Mouse (Mus musculus) forebrain, postnatal 0 days (tissue): ENCODE data around the gene 6430571L13Rik. TPM values are rescaled to one million over a fixed set of nuclear protein-coding genes. Genes with fewer than 3 reads are reported as not detected.

ENCODE experiments used
- ATAC-seq: fragments of 200-750 bp; cut with Nextera tagmentation; 2 replicates; pipeline ENCODE4 v1.8.0; 2017; ENCODE audit warnings: mild to moderate bottlenecking, moderate library complexity
- DNase-seq: peaks from one replicate; pipeline ENCODE4 v3.0.0-alpha.2; 2015
- H3K27ac ChIP-seq: fragments of 300-500 bp; sonication (generic); 2 replicates; pipeline ENCODE4 v1.5.1; 2014; ENCODE audit warnings: low read depth, mild to moderate bottlenecking, antibody characterized with exemption, low read length, moderate library complexity, mixed read lengths
- H3K27me3 ChIP-seq: fragments of 300-500 bp; sonication (generic); 2 replicates; pipeline ENCODE4 v1.6.1; 2014; ENCODE audit warnings: mild to moderate bottlenecking, low read length, mixed read lengths; ENCODE audit not compliant: insufficient read depth
- H3K36me3 ChIP-seq: fragments of 300-500 bp; sonication (generic); 2 replicates; pipeline ENCODE4 v1.6.1; 2014; ENCODE audit warnings: mild to moderate bottlenecking, moderate library complexity; ENCODE audit not compliant: insufficient read depth
- H3K4me1 ChIP-seq: fragments of 300-500 bp; sonication (generic); 2 replicates; pipeline ENCODE4 v1.6.1; 2014; ENCODE audit warnings: antibody characterized with exemption; ENCODE audit not compliant: insufficient read depth
- H3K4me2 ChIP-seq: fragments of 300-500 bp; sonication (generic); 2 replicates; pipeline ENCODE4 v1.6.1; 2014; ENCODE audit warnings: low read depth, mild to moderate bottlenecking, moderate library complexity
- H3K4me3 ChIP-seq: fragments of 300-500 bp; sonication (generic); 2 replicates; pipeline ENCODE4 v1.5.1; 2014; ENCODE audit warnings: low read depth, low read length, mixed read lengths
- H3K9ac ChIP-seq: fragments of 300-500 bp; sonication (generic); 2 replicates; pipeline ENCODE4 v1.6.1; 2014; ENCODE audit warnings: mild to moderate bottlenecking
- H3K9me3 ChIP-seq: fragments of 300-500 bp; sonication (generic); 2 replicates; pipeline ENCODE4 v1.6.1; 2016; ENCODE audit warnings: low read length
- CTCF ChIP-seq: sonication (generic); IDR thresholded peaks from 2 replicates; pipeline ENCODE4 v1.5.1; 2016; ENCODE audit warnings: antibody characterized with exemption, control low read depth, low read depth
- WGBS: fragments of 180-500 bp; shearing (Covaris S2); extraction: QIAGEN DNeasy Blood & Tissue Kit; methylation state at CpG from one replicate; pipeline ENCODE4 v1.1.7; 2014; 5-methylcytosine and 5-hydroxymethylcytosine counted together
- polyA plus RNA-seq: library from polyadenylated mRNA; unstranded; fragments of >200 nt; fragmentation: Nextera tagmentation; extraction: Ambion mirVana; gene quantifications from 2 replicates; pipeline ENCODE4 v1.2.1, GENCODE M21; 2015
- total RNA-seq: library from RNA; depleted of rRNA; stranded (reverse); fragments of >200 nt; gene quantifications from 2 replicates; pipeline ENCODE4 v1.2.3, GENCODE M21; 2014

Gene 6430571L13Rik
- total and polyA plus RNA-seq, 2 experiments from 2014 or later = 6.0 to 7.2 TPM

DNA sequence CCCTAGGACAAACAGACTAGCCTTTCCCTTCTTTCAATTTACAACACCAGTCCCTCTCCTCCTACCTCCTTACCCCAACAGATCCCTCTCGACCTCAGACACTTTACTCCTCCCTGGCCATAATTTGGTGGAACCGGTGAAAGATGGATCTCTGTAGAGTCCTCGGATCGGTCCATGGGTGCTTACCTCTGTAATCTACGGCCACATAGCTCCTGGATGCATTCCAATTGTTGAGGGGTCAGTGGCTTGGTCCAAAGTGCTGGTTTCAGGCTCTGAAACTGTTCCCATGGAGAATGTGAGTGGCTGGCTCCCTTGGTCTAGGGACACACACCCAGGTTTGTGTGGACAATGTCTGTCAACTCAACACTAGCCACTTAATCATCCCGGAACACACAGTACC, 4.0 kb upstream of the 6430571L13Rik start:
- no peak for TF ChIP-seq CTCF
- 89% methylated on average over 6 of the region's 6 CpGs for WGBS
- DNase-seq (no peak), ATAC-seq (no peak)
- Histone ChIP-seq H3K9ac (no peak overlapping the region), H3K4me3 (no peak overlapping the region), H3K27me3 (no peaks in the 10 kb centered on the region), H3K4me2 (no peak overlapping the region), H3K27ac (no peak overlapping the region), H3K36me3 (no peaks in the 10 kb centered on the region), H3K9me3 (no peaks in the 10 kb centered on the region), H3K4me1 (peaks cover 10% of the 10 kb centered on the region)

DNA sequence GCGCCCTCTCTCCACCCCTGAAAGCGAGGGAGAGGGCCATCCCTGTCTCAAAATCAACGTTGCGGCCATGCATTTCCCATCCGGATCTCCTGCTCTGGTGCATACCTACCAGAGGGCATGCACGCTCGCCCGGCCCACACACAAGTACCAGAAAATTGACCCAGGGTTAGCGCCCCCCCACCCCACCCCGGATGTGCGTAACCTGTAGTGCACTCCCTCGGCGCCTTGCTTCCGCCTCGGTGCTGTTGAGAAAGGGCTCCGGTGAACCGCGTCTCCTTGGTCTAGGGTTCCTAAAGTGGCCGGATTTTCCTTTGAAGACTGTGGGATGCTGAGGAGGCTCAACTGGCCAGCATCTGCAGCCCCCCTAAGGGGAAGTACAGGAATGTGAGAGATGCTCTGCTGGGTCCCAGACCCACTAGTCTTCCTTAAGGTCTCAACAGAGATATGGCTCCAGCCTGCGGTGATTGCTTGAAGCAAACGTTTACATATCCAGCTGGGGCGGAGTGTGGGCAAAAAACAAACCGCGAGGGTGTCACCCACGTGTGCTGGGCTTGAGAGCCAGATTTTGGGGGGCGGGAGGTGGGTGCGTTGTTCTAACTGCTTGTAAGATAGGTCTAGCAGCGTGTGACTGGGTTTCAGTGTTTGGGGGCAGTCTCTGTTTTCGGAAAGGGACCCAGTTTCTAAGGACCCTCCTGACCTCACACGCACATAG, 2.1 kb upstream of the 6430571L13Rik start, which contains the start of gene Hemk1:
TSS of gene Hemk1 (minus strand) at position 179 of the 712 bp plus-strand sequence.
- WGBS = 3% methylated on average over 30 of the region's 30 CpGs

DNA sequence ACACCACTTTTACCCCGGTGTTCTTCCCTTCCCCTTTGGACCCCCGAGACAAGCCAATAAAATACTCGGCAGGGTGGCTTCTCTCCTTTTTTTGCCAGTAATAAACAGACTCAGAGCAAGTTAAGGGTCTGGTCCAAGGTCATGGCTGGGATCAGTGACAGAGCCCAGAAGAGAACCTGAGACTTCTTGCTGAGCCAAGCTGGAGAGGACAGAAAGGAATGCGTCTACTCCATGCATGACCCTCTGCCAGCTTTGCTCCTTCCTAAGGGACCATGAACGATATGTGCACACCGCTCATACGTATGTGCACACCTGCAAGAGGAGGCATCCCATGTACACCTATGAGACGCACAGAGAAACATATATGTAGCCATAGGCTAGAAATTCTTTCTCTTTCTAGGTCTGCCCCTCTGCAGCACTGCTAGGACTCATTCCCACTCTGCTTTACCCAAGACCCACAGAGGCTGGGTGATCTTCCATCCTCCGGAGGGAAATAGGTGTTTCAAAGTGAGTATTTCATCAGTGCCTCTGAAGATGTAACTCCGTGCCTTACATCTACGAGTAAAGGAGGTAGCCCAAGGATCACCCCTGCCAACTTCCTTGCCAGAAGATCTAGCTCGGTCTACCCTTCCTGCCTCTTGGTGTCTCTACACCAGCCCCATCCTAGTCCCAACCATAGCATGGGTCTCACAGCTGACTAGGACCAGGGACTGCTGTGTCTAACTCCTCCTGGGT, 676 bp downstream of the 6430571L13Rik start:
- no peak for TF ChIP-seq CTCF
- no peaks in the 10 kb centered on the region for H3K36me3 ChIP-seq
- H3K27ac ChIP-seq = 0 out of 2 replicates have a peak overlapping the region, but pooled peaks have one; percentile 45
- H3K4me1 ChIP-seq = peaks cover 10% of the 10 kb centered on the region
- H3K27me3 ChIP-seq = no peaks in the 10 kb centered on the region
- H3K9me3 ChIP-seq = no peaks in the 10 kb centered on the region
- H3K4me3 ChIP-seq = peak overlapping the region; percentile 79
- H3K9ac ChIP-seq = peak overlapping the region; percentile 81
- DNase-seq (no peak), ATAC-seq (no peak)
- WGBS = 56% methylated on average over 12 of the region's 12 CpGs
- peak overlapping the region; percentile 86 for H3K4me2 ChIP-seq

More for the DNA sequence above, 2.1 kb upstream of the 6430571L13Rik start, which contains the start of gene Hemk1:
- Histone ChIP-seq H3K9ac (peak within 1 kb of the TSS; percentile 79), H3K36me3 (no peaks in the 10 kb centered on the region), H3K27me3 (no peaks in the 10 kb centered on the region), H3K9me3 (no peaks in the 10 kb centered on the region), H3K27ac (peak within 1 kb of the TSS; percentile 73), H3K4me1 (peaks cover 10% of the 10 kb centered on the region), H3K4me3 (peak within 1 kb of the TSS; percentile 67), H3K4me2 (peak within 1 kb of the TSS; percentile 94)
- DNase-seq (peak; percentile 93), ATAC-seq (peak; percentile 89)
- TF ChIP-seq CTCF = no peak; the same call in 1 of the 2 replicates

DNA sequence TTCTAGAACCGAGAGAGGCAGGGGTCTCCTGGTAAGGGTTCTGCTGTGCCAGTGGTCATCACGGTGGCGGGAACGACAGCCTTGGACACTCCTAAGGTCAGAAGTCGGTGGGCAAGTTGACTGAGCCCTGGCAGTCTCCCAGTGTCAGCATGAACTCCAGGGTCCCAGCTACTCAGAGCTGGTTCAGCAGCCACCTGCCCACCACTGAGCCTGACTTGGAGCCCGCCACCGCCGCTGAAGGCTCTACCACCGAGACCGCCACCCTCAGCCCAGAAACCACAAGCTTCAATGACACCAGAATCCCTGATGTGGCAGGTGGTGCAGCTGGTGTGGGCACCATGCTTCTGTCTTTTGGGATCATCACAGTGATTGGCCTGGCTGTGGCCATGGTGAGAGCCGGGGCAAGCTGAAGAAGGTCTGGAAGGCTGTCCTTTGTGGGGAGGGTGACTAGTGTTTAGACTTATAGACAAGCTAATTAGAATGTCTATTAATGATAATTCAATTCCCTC, 1.9 kb downstream of the 6430571L13Rik start:
- ATAC-seq = no peak
- Histone ChIP-seq H3K36me3 (0 out of 2 replicates have a peak, but pooled peaks cover 4% of the 10 kb centered on the region), H3K9ac (no peak overlapping the region), H3K9me3 (no peaks in the 10 kb centered on the region), H3K4me3 (no peak overlapping the region), H3K4me2 (no peak overlapping the region), H3K4me1 (peaks cover 10% of the 10 kb centered on the region), H3K27me3 (no peaks in the 10 kb centered on the region), H3K27ac (no peak overlapping the region)
- DNase-seq = no peak
- no peak for TF ChIP-seq CTCF
- 94% methylated on average over 11 of the region's 11 CpGs for WGBS

DNA sequence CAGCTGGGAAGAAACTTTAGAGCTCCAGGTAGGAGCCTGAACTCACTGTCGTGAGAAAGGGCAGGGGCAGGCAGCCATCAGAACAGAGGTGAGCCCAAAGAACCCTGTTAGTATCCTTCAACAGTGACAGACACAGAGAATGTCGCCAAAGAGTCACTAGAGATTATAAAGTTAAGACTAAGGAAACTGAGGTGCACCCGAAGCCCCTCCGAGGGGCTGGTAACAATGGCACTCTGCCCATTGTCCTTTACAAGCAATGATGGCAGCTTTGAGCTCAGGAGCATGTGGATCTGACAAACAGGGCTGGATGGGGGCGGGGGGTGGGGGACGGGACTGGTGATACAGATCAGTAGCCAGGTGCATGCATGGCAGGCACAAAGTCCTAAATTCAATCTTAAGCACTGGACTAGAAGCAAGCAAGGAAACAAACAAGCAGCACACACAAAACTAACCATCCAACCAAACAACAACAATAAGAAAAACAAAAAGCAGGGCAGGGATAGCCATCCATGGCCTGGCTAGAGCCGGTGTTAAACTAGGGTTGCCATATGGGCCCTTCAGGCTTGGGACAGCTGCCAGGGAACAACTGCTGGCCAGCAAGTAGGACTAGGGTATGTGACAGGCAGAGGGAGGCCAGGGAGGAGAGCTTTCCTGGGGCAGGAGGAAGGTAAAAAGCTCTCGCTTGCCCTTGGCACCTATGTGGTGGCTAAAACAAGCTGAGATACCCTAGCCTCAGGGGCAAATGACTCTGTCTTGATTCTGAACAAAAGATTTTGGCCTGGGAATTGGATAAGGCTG, 2.9 kb downstream of the 6430571L13Rik start:
- Histone ChIP-seq H3K27ac (no peak overlapping the region), H3K4me1 (peaks cover 10% of the 10 kb centered on the region), H3K4me3 (no peak overlapping the region), H3K27me3 (no peaks in the 10 kb centered on the region), H3K9ac (no peak overlapping the region), H3K4me2 (no peak overlapping the region), H3K9me3 (no peaks in the 10 kb centered on the region), H3K36me3 (0 out of 2 replicates have a peak, but pooled peaks cover 5% of the 10 kb centered on the region)
- ATAC-seq (no peak), DNase-seq (no peak)
- WGBS = 68% methylated on average over 8 of the region's 8 CpGs
- no peak for TF ChIP-seq CTCF

DNA sequence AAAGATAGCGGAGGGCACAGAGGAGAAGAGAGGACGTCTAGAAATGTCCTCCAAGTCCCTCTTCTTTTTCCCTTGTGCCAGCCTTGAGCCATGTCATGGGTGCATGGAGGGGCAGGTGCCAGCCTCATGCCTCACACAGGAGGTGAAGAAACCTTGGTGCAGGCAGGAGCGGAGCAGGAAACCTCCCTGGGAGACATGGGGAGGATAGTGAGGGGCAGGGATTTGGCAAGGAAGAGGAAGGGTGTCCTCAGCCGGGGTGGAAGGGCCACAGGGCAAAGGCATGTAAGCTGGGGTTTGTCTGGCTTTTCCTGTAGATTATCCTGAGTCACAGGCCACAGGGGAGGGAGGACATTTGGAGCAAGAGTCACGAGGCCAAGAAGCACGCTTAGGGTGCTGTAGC, 3.6 kb downstream of the 6430571L13Rik start:
- Histone ChIP-seq H3K4me2 (no peak overlapping the region), H3K4me1 (peaks cover 10% of the 10 kb centered on the region), H3K9me3 (no peaks in the 10 kb centered on the region), H3K27ac (no peak overlapping the region), H3K27me3 (no peaks in the 10 kb centered on the region), H3K36me3 (0 out of 2 replicates have a peak, but pooled peaks cover 5% of the 10 kb centered on the region), H3K9ac (no peak overlapping the region), H3K4me3 (no peak overlapping the region)
- 65% methylated on average over 6 of the region's 6 CpGs for WGBS
- ATAC-seq = no peak
- TF ChIP-seq CTCF = no peak
- no peak for DNase-seq
